Mouse (Mus musculus) forebrain, embryonic 14.5 days (tissue): ENCODE data around the gene Fam20b. TPM values are rescaled to one million over a fixed set of nuclear protein-coding genes. Genes with fewer than 3 reads are reported as not detected.

ENCODE experiments used
- ATAC-seq: fragments of 200-750 bp; cut with Nextera tagmentation; 2 replicates; pipeline ENCODE4 v1.8.0; 2017; ENCODE audit warnings: mild to moderate bottlenecking, moderate library complexity
- DNase-seq: peaks from one replicate; pipeline ENCODE4 v3.0.0-alpha.2; 2015; ENCODE audit warnings: low spot score
- H3K27ac ChIP-seq: fragments of 300-500 bp; sonication (generic); 2 replicates; pipeline ENCODE4 v1.5.1; 2014; ENCODE audit warnings: low read depth, mild to moderate bottlenecking, control low read depth, low read length, moderate library complexity
- H3K27me3 ChIP-seq: fragments of 300-500 bp; sonication (generic); replicated peaks from 2 replicates; pipeline ENCODE4 v1.6.1; 2014; ENCODE audit warnings: low read length, control low read depth, mixed read lengths; ENCODE audit not compliant: control insufficient read depth, insufficient read depth
- H3K36me3 ChIP-seq: fragments of 300-500 bp; sonication (generic); 2 replicates; pipeline ENCODE4 v1.6.1; 2014; ENCODE audit warnings: low read length, control low read depth; ENCODE audit not compliant: control insufficient read depth, insufficient read depth
- H3K4me1 ChIP-seq: fragments of 300-500 bp; sonication (generic); 2 replicates; pipeline ENCODE4 v1.6.1; 2014; ENCODE audit warnings: antibody characterized with exemption, low read length, control low read depth; ENCODE audit not compliant: control insufficient read depth, insufficient read depth
- H3K4me2 ChIP-seq: fragments of 300-500 bp; sonication (generic); 2 replicates; pipeline ENCODE4 v1.6.1; 2014; ENCODE audit warnings: mild to moderate bottlenecking, control low read depth, low read length
- H3K4me3 ChIP-seq: fragments of 300-500 bp; sonication (generic); 2 replicates; pipeline ENCODE4 v1.5.1; 2014; ENCODE audit warnings: low read depth, low read length, control low read depth
- H3K9ac ChIP-seq: fragments of 300-500 bp; sonication (generic); 2 replicates; pipeline ENCODE4 v1.6.1; 2014; ENCODE audit warnings: mild to moderate bottlenecking, low read length, control low read depth, moderate library complexity
- H3K9me3 ChIP-seq: fragments of 300-500 bp; sonication (generic); replicated peaks from 2 replicates; pipeline ENCODE4 v1.6.1; 2016; ENCODE audit warnings: low read length, control low read depth, mixed read lengths; ENCODE audit not compliant: control insufficient read depth
- WGBS: fragments of 180-500 bp; shearing (Covaris S2); extraction: QIAGEN DNeasy Blood & Tissue Kit; methylation state at CpG from one replicate; pipeline ENCODE4 v1.1.7; 2014; 5-methylcytosine and 5-hydroxymethylcytosine counted together
- polyA plus RNA-seq: library from polyadenylated mRNA; unstranded; fragments of >200 nt; fragmentation: Nextera tagmentation; extraction: Ambion mirVana; gene quantifications from 2 replicates; pipeline ENCODE4 v1.2.1, GENCODE M21; 2014

The Fam20b gene
- polyA plus RNA-seq, 1 experiment from 2014 or later, result 19.9 TPM

GRCm38 (mm10) chr1:156752990-156753389, 34.1 kb upstream of the Fam20b start:
- no peak for DNase-seq
- Histone ChIP-seq H3K27me3 (no peaks in the 10 kb centered on the region), H3K4me3 (no peak overlapping the region), H3K4me2 (no peak overlapping the region), H3K9me3 (no peaks in the 10 kb centered on the region), H3K9ac (no peak overlapping the region), H3K36me3 (no peaks in the 10 kb centered on the region), H3K27ac (no peak overlapping the region), H3K4me1 (peaks cover 8% of the 10 kb centered on the region)
- 91% methylated on average over 7 of the region's 7 CpGs for WGBS
- ATAC-seq, result no peak

- DNase-seq (peak; percentile 88), ATAC-seq (peak; percentile 76)
- H3K4me2 ChIP-seq, result peak overlapping the region; percentile 38
- H3K27ac ChIP-seq, result no peak overlapping the region
- no peaks in the 10 kb centered on the region for H3K27me3 ChIP-seq
- H3K4me1 ChIP-seq, result peaks cover 8% of the 10 kb centered on the region
- no peaks in the 10 kb centered on the region for H3K36me3 ChIP-seq
- H3K4me3 ChIP-seq, result 0 out of 2 replicates have a peak overlapping the region, but pooled peaks have one; percentile 0
- whole genome bisulfite sequencing, result 10% methylated on average over 21 of the region's 21 CpGs
- no peaks in the 10 kb centered on the region for H3K9me3 ChIP-seq
- peak overlapping the region; percentile 35; the same call in 1 of the 2 replicates for H3K9ac ChIP-seq
These were observed 33.3 kb upstream of the Fam20b start for GRCm38 (mm10) chr1:156752020-156752724.

- no peak overlapping the region for H3K9ac ChIP-seq
- H3K4me3 ChIP-seq, result no peak overlapping the region
- ATAC-seq (no peak), DNase-seq (no peak)
- H3K4me1 ChIP-seq, result peaks cover 6% of the 10 kb centered on the region
- no peaks in the 10 kb centered on the region for H3K36me3 ChIP-seq
- 60% methylated on average over 4 of the region's 4 CpGs for WGBS
- H3K27me3 ChIP-seq, result no peaks in the 10 kb centered on the region
- H3K4me2 ChIP-seq, result no peak overlapping the region
- H3K27ac ChIP-seq, result no peak overlapping the region
- no peaks in the 10 kb centered on the region for H3K9me3 ChIP-seq
These were observed 31.4 kb upstream of the Fam20b start for GRCm38 (mm10) chr1:156750261-156750660.

- H3K4me3 ChIP-seq, result no peak overlapping the region
- ATAC-seq (no peak), DNase-seq (no peak)
These were observed 30.2 kb upstream of the Fam20b start for GRCm38 (mm10) chr1:156749136-156749535.

GRCm38 (mm10) chr1:156748435-156749005, 29.6 kb upstream of the Fam20b start:
- Histone ChIP-seq H3K27me3 (no peaks in the 10 kb centered on the region), H3K9me3 (no peaks in the 10 kb centered on the region), H3K9ac (no peak overlapping the region), H3K27ac (0 out of 2 replicates have a peak overlapping the region, but pooled peaks have one; percentile 33), H3K4me3 (no peak overlapping the region), H3K4me1 (no peaks in the 10 kb centered on the region), H3K36me3 (no peaks in the 10 kb centered on the region), H3K4me2 (no peak overlapping the region)
- ATAC-seq (peak; percentile 51), DNase-seq (peak; percentile 76)
- WGBS, result 62% methylated on average over 16 of the region's 16 CpGs

More at GRCm38 (mm10) chr1:156749136-156749535, 30.2 kb upstream of the Fam20b start:
- Histone ChIP-seq H3K4me2 (no peak overlapping the region), H3K9ac (no peak overlapping the region), H3K27me3 (no peaks in the 10 kb centered on the region), H3K27ac (no peak overlapping the region), H3K9me3 (no peaks in the 10 kb centered on the region), H3K36me3 (no peaks in the 10 kb centered on the region), H3K4me1 (no peaks in the 10 kb centered on the region)

GRCm38 (mm10) chr1:156745188-156745810, 26.4 kb upstream of the Fam20b start:
- H3K36me3 ChIP-seq, result no peaks in the 10 kb centered on the region

GRCm38 (mm10) chr1:156741482-156742411, 22.9 kb upstream of the Fam20b start:
- Histone ChIP-seq H3K9me3 (no peaks in the 10 kb centered on the region), H3K4me3 (no peak overlapping the region), H3K4me1 (no peaks in the 10 kb centered on the region), H3K9ac (no peak overlapping the region), H3K36me3 (no peaks in the 10 kb centered on the region), H3K27me3 (no peaks in the 10 kb centered on the region), H3K27ac (no peak overlapping the region), H3K4me2 (no peak overlapping the region)
- ATAC-seq (peak; percentile 70), DNase-seq (peak; percentile 84)
- WGBS, result 65% methylated on average over 11 of the region's 11 CpGs

More at GRCm38 (mm10) chr1:156745188-156745810, 26.4 kb upstream of the Fam20b start:
- Histone ChIP-seq H3K9ac (no peak overlapping the region), H3K4me1 (no peaks in the 10 kb centered on the region), H3K27me3 (no peaks in the 10 kb centered on the region), H3K27ac (no peak overlapping the region), H3K4me2 (no peak overlapping the region), H3K9me3 (no peaks in the 10 kb centered on the region), H3K4me3 (no peak overlapping the region)
- ATAC-seq, result no peak
- DNase-seq, result no peak
- WGBS, result 89% methylated on average over 7 of the region's 7 CpGs

GRCm38 (mm10) chr1:156735788-156736187, 16.9 kb upstream of the Fam20b start:
- Histone ChIP-seq H3K27ac (no peak overlapping the region), H3K27me3 (no peaks in the 10 kb centered on the region), H3K4me1 (no peaks in the 10 kb centered on the region), H3K4me3 (no peak overlapping the region), H3K9me3 (no peaks in the 10 kb centered on the region), H3K9ac (no peak overlapping the region), H3K4me2 (no peak overlapping the region), H3K36me3 (no peaks in the 10 kb centered on the region)
- ATAC-seq (no peak), DNase-seq (no peak)
- 87% methylated on average over 2 of the region's 2 CpGs for WGBS
